ENCODE assay signal across 23 mouse cellular contexts in genomic region chr4:126526828-126527227, GRCm38 (mm10). TPM values are rescaled to one million over a fixed set of nuclear protein-coding genes. Genes with fewer than 3 reads are reported as not detected.
A peak's percentile ranks its signal among the peaks of the same experiment; 100 is the strongest.
DNase-seq lines count a peak whose midpoint lies in the region; ATAC-seq and TF ChIP-seq lines count a peak whose summit lies in the region.
"Had no signal": no experiment of that assay in that cellular context is flagged by ENCODE, and none has a peak within 500 bp of the region (broad histone marks: within the 10 kb centered on the region; RNA-seq: fewer than 3 reads in every experiment).

No protein-coding gene starts in this region.

- 0 out of 2 replicates have a peak, but pooled peaks have one; percentile 10 for TF ChIP-seq CTCF in kidney, adult 2 months (conservative IDR thresholded peaks at IDR 0.05; ENCODE audit: insufficient read depth, insufficient read length, low read depth, low read length)
- TF ChIP-seq CTCF in midbrain, postnatal 0 days (IDR thresholded peaks at IDR 0.05): peak; percentile 35
- no peak for TF ChIP-seq CTCF in hindbrain, postnatal 0 days (IDR thresholded peaks at IDR 0.05; ENCODE audit: low read depth)

- no peaks in the 10 kb centered on the region for H3K36me3 ChIP-seq in kidney, adult 2 months (ENCODE audit: control insufficient read depth, insufficient read depth, low read length)
- peaks cover 3% of the 10 kb centered on the region; the same call in 1 of the 2 replicates for H3K36me3 ChIP-seq in midbrain, postnatal 0 days (ENCODE audit: insufficient read depth, low read length)
- H3K36me3 ChIP-seq in midbrain, embryonic 13.5 days: peaks cover 9% of the 10 kb centered on the region; the same call in 1 of the 2 replicates
- H3K36me3 ChIP-seq in hindbrain, postnatal 0 days (ENCODE audit: insufficient read depth, low read length): no peaks in the 10 kb centered on the region
- H3K36me3 ChIP-seq: forebrain, embryonic 10.5 days had no signal

- no peak for DNase-seq in kidney, adult 2 months
- no peak for DNase-seq in kidney, postnatal 25 days
- no peak for DNase-seq in midbrain, postnatal 0 days (ENCODE audit: low spot score)
- DNase-seq in ZHBTc4 (ENCODE audit: low read depth, low spot score): peak; percentile 43
- DNase-seq in hindbrain, postnatal 0 days (ENCODE audit: low spot score): no peak
- DNase-seq in cerebellum, postnatal 14 days: no peak
- DNase-seq: adrenal gland, adult 2 months; cerebellum, adult 11-12 months; gastrocnemius, adult 2 months; kidney, adult 9 months; kidney, postnatal 4 days; retina, postnatal 1 day; right cerebral cortex, postnatal 25 days; spleen, adult 18-20 months; thymus, postnatal 36 days had no signal

- H3K4me3 ChIP-seq in kidney, adult 2 months (ENCODE audit: insufficient read depth, low read depth, low read length): no peak overlapping the region
- H3K4me3 ChIP-seq in midbrain, postnatal 0 days (ENCODE audit: low read depth, low read length): no peak overlapping the region
- no peak overlapping the region for H3K4me3 ChIP-seq in midbrain, embryonic 13.5 days (replicated peaks)
- H3K4me3 ChIP-seq in hindbrain, postnatal 0 days (ENCODE audit: low read length): no peak overlapping the region
- H3K4me3 ChIP-seq: forebrain, embryonic 10.5 days; gastrocnemius, adult 2 months; hindbrain, embryonic 13.5 days; left cerebral cortex, adult 2 months; midbrain, embryonic 12.5 days; neural tube, embryonic 13.5 days had no signal

- 96% methylated on average over 5 of the region's 5 CpGs for WGBS in kidney, adult 2 months
- 95% methylated on average over 5 of the region's 5 CpGs for WGBS in midbrain, postnatal 0 days
- 92% methylated on average over 5 of the region's 5 CpGs for WGBS in midbrain, embryonic 13.5 days
- WGBS in hindbrain, postnatal 0 days: 97% methylated on average over 5 of the region's 5 CpGs

- TF ChIP-seq POLR2A in kidney, adult 2 months (IDR thresholded peaks at IDR 0.05; ENCODE audit: low read depth, low read length): no peak

- no peaks in the 10 kb centered on the region for H3K9me3 ChIP-seq in midbrain, postnatal 0 days (ENCODE audit: low read length)
- no peaks in the 10 kb centered on the region for H3K9me3 ChIP-seq in midbrain, embryonic 13.5 days
- no peaks in the 10 kb centered on the region for H3K9me3 ChIP-seq in hindbrain, postnatal 0 days (ENCODE audit: low read length)
- H3K9me3 ChIP-seq: forebrain, embryonic 10.5 days; hindbrain, embryonic 13.5 days; midbrain, embryonic 12.5 days; neural tube, embryonic 13.5 days had no signal

- no peak overlapping the region for H3K4me2 ChIP-seq in midbrain, postnatal 0 days (ENCODE audit: low read depth, low read length, poor library complexity, severe bottlenecking)
- no peak overlapping the region for H3K4me2 ChIP-seq in midbrain, embryonic 13.5 days (replicated peaks)
- no peak overlapping the region for H3K4me2 ChIP-seq in hindbrain, postnatal 0 days (ENCODE audit: low read depth, low read length)
- H3K4me2 ChIP-seq: hindbrain, embryonic 13.5 days; midbrain, embryonic 12.5 days; neural tube, embryonic 13.5 days had no signal

- H3K4me1 ChIP-seq in kidney, adult 2 months (ENCODE audit: control insufficient read depth, insufficient read depth, low read length): no peaks in the 10 kb centered on the region
- H3K4me1 ChIP-seq in midbrain, postnatal 0 days (ENCODE audit: insufficient read depth, low read length): peaks cover 9% of the 10 kb centered on the region
- H3K4me1 ChIP-seq in midbrain, embryonic 13.5 days (replicated peaks): peaks cover 7% of the 10 kb centered on the region
- H3K4me1 ChIP-seq in hindbrain, postnatal 0 days (ENCODE audit: insufficient read depth, low read length): 0 out of 2 replicates have a peak, but pooled peaks cover 1% of the 10 kb centered on the region
- H3K4me1 ChIP-seq: forebrain, embryonic 10.5 days had no signal

- no peaks in the 10 kb centered on the region for H3K27me3 ChIP-seq in kidney, adult 2 months (replicated peaks; ENCODE audit: control insufficient read depth, insufficient read depth, low read length)
- no peaks in the 10 kb centered on the region for H3K27me3 ChIP-seq in midbrain, postnatal 0 days (ENCODE audit: insufficient read depth, low read length)
- H3K27me3 ChIP-seq in midbrain, embryonic 13.5 days: no peaks in the 10 kb centered on the region
- H3K27me3 ChIP-seq in hindbrain, postnatal 0 days (ENCODE audit: insufficient read depth, low read length): no peaks in the 10 kb centered on the region
- H3K27me3 ChIP-seq: hindbrain, embryonic 13.5 days; midbrain, embryonic 12.5 days; neural tube, embryonic 13.5 days had no signal

- H3K27ac ChIP-seq in kidney, adult 2 months (ENCODE audit: insufficient read depth, low read depth, low read length): no peak overlapping the region
- H3K27ac ChIP-seq in midbrain, postnatal 0 days (ENCODE audit: low read depth, low read length): no peak overlapping the region
- no peak overlapping the region for H3K27ac ChIP-seq in midbrain, embryonic 13.5 days
- H3K27ac ChIP-seq in hindbrain, postnatal 0 days: no peak overlapping the region
- H3K27ac ChIP-seq: forebrain, embryonic 10.5 days; gastrocnemius, adult 2 months; hindbrain, embryonic 13.5 days; left cerebral cortex, adult 2 months; liver, embryonic 14.5 days; midbrain, embryonic 12.5 days; neural tube, embryonic 13.5 days had no signal

- H3K9ac ChIP-seq in midbrain, postnatal 0 days (replicated peaks; ENCODE audit: low read length, poor library complexity, severe bottlenecking): no peak overlapping the region
- H3K9ac ChIP-seq in midbrain, embryonic 13.5 days (replicated peaks): no peak overlapping the region
- no peak overlapping the region for H3K9ac ChIP-seq in hindbrain, postnatal 0 days (replicated peaks; ENCODE audit: low read length)
- H3K9ac ChIP-seq: hindbrain, embryonic 13.5 days; liver, embryonic 14.5 days; midbrain, embryonic 12.5 days; neural tube, embryonic 13.5 days had no signal

- no peak for ATAC-seq in midbrain, postnatal 0 days (ENCODE audit: low FRiP score)
- ATAC-seq in midbrain, embryonic 13.5 days: no peak
- ATAC-seq in hindbrain, postnatal 0 days: no peak
- ATAC-seq: inflammation-experienced regulatory T-cells, adult 6 months had no signal

RNA-seq across cellular contexts. Expression of gene Ago4, which starts 6.4 kb away (rescaled TPM):
- polyA plus RNA-seq in kidney, adult 2 months (2012; rRNA removed): 0.95 and 1.1 TPM in 2 replicates
- total RNA-seq in midbrain, postnatal 0 days (2014; rRNA removed): 10.0 and 12.6 TPM in 2 replicates
- 3.3 and 3.6 TPM in 2 replicates for polyA plus RNA-seq in midbrain, postnatal 0 days (2015; fragmentation: Nextera tagmentation; extraction: Ambion mirVana)
- 10.2 and 10.4 TPM in 2 replicates for polyA plus RNA-seq in midbrain, embryonic 13.5 days (2015; fragmentation: Nextera tagmentation; extraction: Ambion mirVana)
- 6.7 and 9.7 TPM in 2 replicates for total RNA-seq in hindbrain, postnatal 0 days (2014; rRNA removed)
- polyA plus RNA-seq in hindbrain, postnatal 0 days (2015; fragmentation: Nextera tagmentation; extraction: Ambion mirVana): 3.4 TPM in 2 replicates

RNA-seq across cellular contexts. Expression of gene Clspn, which starts 29.9 kb away (rescaled TPM):
- 0.11 and 0.14 TPM in 2 replicates for polyA plus RNA-seq in kidney, adult 2 months (2012; rRNA removed)
- total RNA-seq in midbrain, postnatal 0 days (2014; rRNA removed): 1.2 and 1.4 TPM in 2 replicates
- 1.2 and 1.5 TPM in 2 replicates for polyA plus RNA-seq in midbrain, postnatal 0 days (2015; fragmentation: Nextera tagmentation; extraction: Ambion mirVana)
- polyA plus RNA-seq in midbrain, embryonic 13.5 days (2015; fragmentation: Nextera tagmentation; extraction: Ambion mirVana): 17.0 and 17.2 TPM in 2 replicates
- total RNA-seq in hindbrain, postnatal 0 days (2014; rRNA removed): 2.0 and 6.3 TPM in 2 replicates
- polyA plus RNA-seq in hindbrain, postnatal 0 days (2015; fragmentation: Nextera tagmentation; extraction: Ambion mirVana): 5.9 and 8.7 TPM in 2 replicates

RNA-seq across cellular contexts. Expression of gene Ago1, which starts 58.4 kb away (rescaled TPM):
- 18.0 and 21.4 TPM in 2 replicates for polyA plus RNA-seq in kidney, adult 2 months (2012; rRNA removed)
- 36.3 and 49.8 TPM in 2 replicates for total RNA-seq in midbrain, postnatal 0 days (2014; rRNA removed)
- 5.0 and 6.4 TPM in 2 replicates for polyA plus RNA-seq in midbrain, postnatal 0 days (2015; fragmentation: Nextera tagmentation; extraction: Ambion mirVana)
- 18.5 and 19.5 TPM in 2 replicates for polyA plus RNA-seq in midbrain, embryonic 13.5 days (2015; fragmentation: Nextera tagmentation; extraction: Ambion mirVana)
- total RNA-seq in hindbrain, postnatal 0 days (2014; rRNA removed): 42.2 TPM in 2 replicates
- 6.0 and 6.5 TPM in 2 replicates for polyA plus RNA-seq in hindbrain, postnatal 0 days (2015; fragmentation: Nextera tagmentation; extraction: Ambion mirVana)
